Mouse (Mus musculus) cerebellum, adult 2 months (tissue): ENCODE results near the gene Dnajb12. TPM values are rescaled to one million over a fixed set of nuclear protein-coding genes. Genes with fewer than 3 reads are reported as not detected.

Experiments used
- DNase-seq, 2 experiments: peaks; one replicate each; pipeline ENCODE4 v3.0.0; 2021
- H3K27ac ChIP-seq: fragments of 200-500 bp; 2 replicates; pipeline ENCODE4 v1.5.1; 2012; ENCODE audit warnings: low read length, control low read depth, inconsistent platforms; ENCODE audit not compliant: insufficient read depth
- H3K27me3 ChIP-seq: fragments of 200-500 bp; 2 replicates; pipeline ENCODE4 v1.6.1; 2012; ENCODE audit warnings: inconsistent platforms, mild to moderate bottlenecking, low read length, moderate library complexity; ENCODE audit not compliant: control insufficient read depth, insufficient read depth
- H3K4me1 ChIP-seq: fragments of 200-500 bp; 2 replicates; pipeline ENCODE4 v1.6.1; 2011; ENCODE audit warnings: low read length; ENCODE audit not compliant: control insufficient read depth, insufficient read depth
- H3K4me3 ChIP-seq: fragments of 200-500 bp; replicated peaks from 2 replicates; pipeline ENCODE3; 2011; ENCODE audit warnings: mild to moderate bottlenecking, low read depth, low read length, control low read depth; ENCODE audit not compliant: insufficient read depth
- CTCF ChIP-seq: fragments of 200-500 bp; IDR thresholded peaks from 2 replicates; pipeline ENCODE4 v1.5.1; 2011; ENCODE audit warnings: low read depth, mild to moderate bottlenecking, control low read depth, low read length, moderate library complexity, borderline replicate concordance; ENCODE audit not compliant: insufficient read depth
- POLR2A ChIP-seq: fragments of 200-500 bp; IDR thresholded peaks from 2 replicates; pipeline ENCODE4 v1.6.1; 2011; ENCODE audit warnings: low read length, control low read depth, borderline replicate concordance; ENCODE audit not compliant: insufficient read depth
- WGBS: fragments of 180-500 bp; shearing (Covaris S2); methylation state at CpG from one replicate; pipeline ENCODE4 v1.1.7; 2018; 5-methylcytosine and 5-hydroxymethylcytosine counted together
- polyA plus RNA-seq: library from polyadenylated mRNA; depleted of rRNA; stranded (reverse); fragments of >200 nt; gene quantifications from 2 replicates; pipeline ENCODE4 v1.2.3, GENCODE M21; 2012; rRNA removed

Dnajb12 gene
- 48.6 and 52.3 TPM in 2 replicates for polyA plus RNA-seq

- 2% methylated on average over 79 of the region's 80 CpGs for WGBS
Observed at GRCm38 (mm10) chr10:59879255-59880028, at the start of gene Dnajb12. Gene Dnajb12, plus strand, starts transcription at chr10:59879556.

GRCm38 (mm10) chr10:59829886-59830285 lies 49.5 kb upstream of the Dnajb12 start:
- H3K27ac ChIP-seq: no peak overlapping the region
- H3K4me3 ChIP-seq: no peak overlapping the region
- H3K27me3 ChIP-seq: no peaks in the 10 kb centered on the region
- H3K4me1 ChIP-seq: no peaks in the 10 kb centered on the region; the same call in 1 of the 2 replicates
- DNase-seq: no peak
- TF ChIP-seq CTCF: no peak; the same call in 1 of the 2 replicates
- no peak for TF ChIP-seq POLR2A
- WGBS: 98% methylated on average over 6 of the region's 6 CpGs

More at GRCm38 (mm10) chr10:59879255-59880028, at the start of gene Dnajb12:
- Histone ChIP-seq H3K27me3 (no peaks in the 10 kb centered on the region), H3K4me3 (peak within 1 kb of the TSS; percentile 81), H3K27ac (peak within 1 kb of the TSS; percentile 98), H3K4me1 (peaks cover 4% of the 10 kb centered on the region; the same call in 1 of the 2 replicates)
- TF ChIP-seq POLR2A (peak; percentile 79), CTCF (no peak)
- DNase-seq: peak; percentile 96 to 98

- 86% methylated on average over 7 of the region's 7 CpGs for WGBS
- no peak for TF ChIP-seq POLR2A
- TF ChIP-seq CTCF: no peak
Observed at GRCm38 (mm10) chr10:59831950-59832349, 47.4 kb upstream of the Dnajb12 start.

GRCm38 (mm10) chr10:59835301-59836155 lies 43.8 kb upstream of the Dnajb12 start:
- H3K4me3 ChIP-seq: no peak overlapping the region
- TF ChIP-seq POLR2A: no peak
- no peak for TF ChIP-seq CTCF
- DNase-seq: no peak
- WGBS: 89% methylated on average over 14 of the region's 14 CpGs
- no peak overlapping the region for H3K27ac ChIP-seq
- H3K4me1 ChIP-seq: no peaks in the 10 kb centered on the region
- H3K27me3 ChIP-seq: no peaks in the 10 kb centered on the region

More at GRCm38 (mm10) chr10:59831950-59832349, 47.4 kb upstream of the Dnajb12 start:
- Histone ChIP-seq H3K27me3 (no peaks in the 10 kb centered on the region), H3K4me3 (no peak overlapping the region), H3K27ac (no peak overlapping the region), H3K4me1 (no peaks in the 10 kb centered on the region; the same call in 1 of the 2 replicates)
- no peak for DNase-seq

GRCm38 (mm10) chr10:59837490-59837889 lies 41.9 kb upstream of the Dnajb12 start:
- TF ChIP-seq CTCF (no peak), POLR2A (no peak)
- DNase-seq: no peak
- Histone ChIP-seq H3K4me3 (no peak overlapping the region), H3K27ac (no peak overlapping the region), H3K27me3 (no peaks in the 10 kb centered on the region), H3K4me1 (no peaks in the 10 kb centered on the region)
- 98% methylated on average over 5 of the region's 5 CpGs for WGBS

GRCm38 (mm10) chr10:59841434-59841833 lies 37.9 kb upstream of the Dnajb12 start:
- no peak for TF ChIP-seq CTCF
- no peak for TF ChIP-seq POLR2A
- no peak for DNase-seq
- no peaks in the 10 kb centered on the region for H3K27me3 ChIP-seq
- no peak overlapping the region for H3K27ac ChIP-seq
- 96% methylated on average over 8 of the region's 8 CpGs for WGBS
- H3K4me1 ChIP-seq: no peaks in the 10 kb centered on the region
- no peak overlapping the region for H3K4me3 ChIP-seq

- Histone ChIP-seq H3K4me1 (no peaks in the 10 kb centered on the region), H3K4me3 (no peak overlapping the region), H3K27ac (no peak overlapping the region), H3K27me3 (no peaks in the 10 kb centered on the region)
- WGBS: 39% methylated on average over 5 of the region's 5 CpGs
- TF ChIP-seq CTCF: no peak
- no peak for TF ChIP-seq POLR2A
- no peak for DNase-seq
Observed at GRCm38 (mm10) chr10:59843125-59843524, 36.2 kb upstream of the Dnajb12 start.

- WGBS: 83% methylated on average over 9 of the region's 9 CpGs
- DNase-seq: no peak
- Histone ChIP-seq H3K27me3 (no peaks in the 10 kb centered on the region), H3K4me1 (no peaks in the 10 kb centered on the region), H3K27ac (no peak overlapping the region), H3K4me3 (no peak overlapping the region)
- TF ChIP-seq POLR2A: no peak
- no peak for TF ChIP-seq CTCF
Observed at GRCm38 (mm10) chr10:59844686-59845085, 34.7 kb upstream of the Dnajb12 start.
